11 mouse cellular contexts compared by ENCODE assay signal in the genomic region with DNA sequence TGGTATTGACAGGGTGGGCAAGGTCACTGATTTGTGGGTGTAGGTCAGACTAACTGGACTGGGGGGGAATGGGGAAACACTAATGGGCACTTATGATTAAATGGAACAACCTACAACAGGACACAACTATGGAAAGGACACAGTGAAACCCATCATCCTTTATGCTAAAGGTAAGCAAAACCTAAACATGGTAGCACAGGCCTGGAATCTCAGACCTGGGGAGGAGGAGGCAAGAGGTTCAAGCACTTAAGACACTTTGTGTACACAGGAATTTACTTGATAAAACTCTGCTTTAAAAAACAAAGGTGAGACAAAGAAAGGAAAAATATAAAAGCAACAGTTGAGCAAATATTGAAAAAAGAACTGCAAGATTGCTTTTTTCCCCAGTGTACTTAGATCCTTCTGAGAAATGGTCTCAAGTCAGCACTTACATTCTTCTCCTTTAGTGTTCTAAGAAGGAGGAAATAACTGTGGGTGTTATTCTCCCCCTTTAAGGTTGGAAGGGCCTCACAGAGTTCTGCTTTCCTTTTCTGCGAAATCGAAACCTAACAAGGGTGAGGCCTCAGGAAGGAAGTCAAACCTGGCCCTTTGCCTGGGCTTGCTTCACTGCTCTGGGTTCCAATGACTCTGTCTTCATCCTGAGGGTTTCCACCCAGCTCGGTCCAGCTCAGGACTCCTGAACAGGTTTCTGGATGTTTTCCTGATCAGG. TPM values are rescaled to one million over a fixed set of nuclear protein-coding genes. Genes with fewer than 3 reads are reported as not detected.
DNase-seq lines count a peak whose midpoint lies in the region; ATAC-seq lines count a peak whose summit lies in the region.
"Had no signal": no experiment of that assay in that cellular context is flagged by ENCODE, and none has a peak within 500 bp of the region (broad histone marks: within the 10 kb centered on the region; RNA-seq: fewer than 3 reads in every experiment).

No protein-coding gene starts in this region.

- peak; percentile 77 for DNase-seq in layer of hippocampus, adult 9-11 months
- DNase-seq in layer of hippocampus, postnatal 25 days (ENCODE audit: extremely low spot score in 1 of 2, low spot score in 1 of 2), result no peak
- peak; percentile 44 for DNase-seq in gastrocnemius, postnatal 10 days
- DNase-seq in lung, adult 18-20 months, result peak; percentile 89 to 92
- peak; percentile 67 to 69 for DNase-seq in spleen, adult 18-20 months
- no peak for DNase-seq in retina, postnatal 1 day
- DNase-seq in hindbrain, embryonic 11.5 days (ENCODE audit: low spot score), result no peak

- H3K27me3 ChIP-seq in intestine, embryonic 16.5 days (replicated peaks; ENCODE audit: control insufficient read depth, insufficient read depth, low read length), result no peaks in the 10 kb centered on the region
- H3K27me3 ChIP-seq in hindbrain, embryonic 11.5 days (ENCODE audit: control insufficient read depth, insufficient read depth, low read length), result no peaks in the 10 kb centered on the region
- H3K27me3 ChIP-seq: hindbrain, embryonic 15.5 days had no signal

- H3K36me3 ChIP-seq in intestine, embryonic 16.5 days (ENCODE audit: control insufficient read depth, insufficient read depth, low read length), result no peaks in the 10 kb centered on the region
- no peaks in the 10 kb centered on the region for H3K36me3 ChIP-seq in hindbrain, embryonic 11.5 days (ENCODE audit: control insufficient read depth, insufficient read depth, low read length)
- H3K36me3 ChIP-seq: hindbrain, embryonic 15.5 days had no signal

- no peak overlapping the region for H3K4me2 ChIP-seq in intestine, embryonic 16.5 days (ENCODE audit: low read depth, low read length)
- H3K4me2 ChIP-seq in hindbrain, embryonic 11.5 days (replicated peaks; ENCODE audit: low read depth, low read length), result no peak overlapping the region
- H3K4me2 ChIP-seq: hindbrain, embryonic 15.5 days had no signal

- H3K9me3 ChIP-seq in intestine, embryonic 16.5 days (ENCODE audit: control insufficient read depth, low read length), result no peaks in the 10 kb centered on the region
- no peaks in the 10 kb centered on the region for H3K9me3 ChIP-seq in hindbrain, embryonic 11.5 days (ENCODE audit: control insufficient read depth, low read length)
- H3K9me3 ChIP-seq: hindbrain, embryonic 15.5 days had no signal

- no peak overlapping the region for H3K9ac ChIP-seq in intestine, embryonic 16.5 days (ENCODE audit: low read depth, low read length)
- no peak overlapping the region for H3K9ac ChIP-seq in hindbrain, embryonic 11.5 days (ENCODE audit: low read depth, low read length)
- H3K9ac ChIP-seq: hindbrain, embryonic 15.5 days had no signal

- peak; percentile 93 for ATAC-seq in intestine, embryonic 16.5 days
- no peak for ATAC-seq in hindbrain, embryonic 11.5 days (ENCODE audit: low FRiP score)

- 42% methylated on average over 3 of the region's 3 CpGs for WGBS in intestine, embryonic 16.5 days
- WGBS in hindbrain, embryonic 11.5 days, result 68% methylated on average over 3 of the region's 3 CpGs

- H3K4me1 ChIP-seq in intestine, embryonic 16.5 days (ENCODE audit: control insufficient read depth, insufficient read depth, low read length), result 0 out of 2 replicates have a peak, but pooled peaks cover 5% of the 10 kb centered on the region
- no peaks in the 10 kb centered on the region for H3K4me1 ChIP-seq in hindbrain, embryonic 11.5 days (replicated peaks; ENCODE audit: control insufficient read depth, insufficient read depth, low read length)
- H3K4me1 ChIP-seq: hindbrain, embryonic 15.5 days had no signal

- H3K4me3 ChIP-seq in intestine, embryonic 16.5 days (ENCODE audit: low read length), result no peak overlapping the region
- H3K4me3 ChIP-seq in hindbrain, embryonic 11.5 days (ENCODE audit: low read depth, low read length), result no peak overlapping the region
- H3K4me3 ChIP-seq: hindbrain, embryonic 15.5 days had no signal

- peak overlapping the region; percentile 68 for H3K27ac ChIP-seq in intestine, embryonic 16.5 days (ENCODE audit: low read length)
- no peak overlapping the region for H3K27ac ChIP-seq in hindbrain, embryonic 11.5 days (ENCODE audit: low read depth, low read length)
- H3K27ac ChIP-seq: hindbrain, embryonic 15.5 days had no signal

RNA-seq across cellular contexts. Expression of a gene that starts 13.0 kb away (rescaled TPM):
- under 1 TPM; 0.59 to 0.69 TPM for total RNA-seq in layer of hippocampus, postnatal 25 days (2021)
- total RNA-seq in gastrocnemius, postnatal 10 days (2021), result 1 to 10 TPM; 1.3 to 2.3 TPM
- 6.1 and 6.9 TPM in 2 replicates for polyA plus RNA-seq in intestine, embryonic 16.5 days (2015; fragmentation: Nextera tagmentation; extraction: Ambion mirVana)
- polyA plus RNA-seq in hindbrain, embryonic 11.5 days (2014; fragmentation: Nextera tagmentation; extraction: Ambion mirVana), result 1.5 and 1.6 TPM in 2 replicates

RNA-seq across cellular contexts. Expression of a gene that starts 38.8 kb away (rescaled TPM):
- total RNA-seq in layer of hippocampus, postnatal 25 days (2021), result not detected
- total RNA-seq in gastrocnemius, postnatal 10 days (2021), result under 1 TPM in 1 of 2 experiments, not detected in 1; 0.18 TPM
- 0.58 and 0.70 TPM in 2 replicates for polyA plus RNA-seq in intestine, embryonic 16.5 days (2015; fragmentation: Nextera tagmentation; extraction: Ambion mirVana)
- polyA plus RNA-seq in hindbrain, embryonic 11.5 days (2014; fragmentation: Nextera tagmentation; extraction: Ambion mirVana), result not detected in 2 replicates
- total RNA-seq: ES-E14 had no signal
- polyA plus RNA-seq: hindbrain, embryonic 15.5 days; testis, adult 2 months had no signal

RNA-seq across cellular contexts. Expression of a gene that starts 57.3 kb away (rescaled TPM):
- under 1 TPM; 0.20 to 0.40 TPM for total RNA-seq in layer of hippocampus, postnatal 25 days (2021)
- under 1 TPM; 0.12 to 0.52 TPM for total RNA-seq in gastrocnemius, postnatal 10 days (2021)
- polyA plus RNA-seq in intestine, embryonic 16.5 days (2015; fragmentation: Nextera tagmentation; extraction: Ambion mirVana), result 0.53 and 0.59 TPM in 2 replicates
- polyA plus RNA-seq in hindbrain, embryonic 11.5 days (2014; fragmentation: Nextera tagmentation; extraction: Ambion mirVana), result 0.28 TPM in 2 replicates

Comparison
In these comparisons a context has a peak if more than half of its experiments do, and no peak if none do; other contexts are left out.
1. DNase-seq: peak in layer of hippocampus, adult 9-11 months (single experiment), gastrocnemius, postnatal 10 days (single experiment), lung, adult 18-20 months (2 of 2) and spleen, adult 18-20 months (2 of 2); none in layer of hippocampus, postnatal 25 days (0 of 2), retina, postnatal 1 day (single experiment) and hindbrain, embryonic 11.5 days (single experiment).